Mouse (Mus musculus): ENCODE data around the gene Ptcd3. TPM values are rescaled to one million over a fixed set of nuclear protein-coding genes. Genes with fewer than 3 reads are reported as not detected.

Gene Ptcd3
- polyA plus RNA-seq (2015; fragmentation: Nextera tagmentation; extraction: Ambion mirVana) = 50.9 and 52.1 TPM in 2 replicates

- H3K27ac ChIP-seq (replicated peaks) = peak within 1 kb of the TSS; percentile 66
- peak within 1 kb of the TSS; percentile 64 for H3K9ac ChIP-seq
- peaks cover 42% of the 10 kb centered on the region for H3K4me1 ChIP-seq (replicated peaks)
- peak within 1 kb of the TSS; percentile 76 for H3K4me3 ChIP-seq (replicated peaks)
- H3K36me3 ChIP-seq (replicated peaks) = peaks cover 30% of the 10 kb centered on the region
- H3K4me2 ChIP-seq = peak within 1 kb of the TSS; percentile 77
- H3K9me3 ChIP-seq (replicated peaks) = no peaks in the 10 kb centered on the region
- under 1% methylated on average over 58 of the region's 58 CpGs for WGBS (ENCODE audit: insufficient replicate concordance)
- ATAC-seq (ENCODE audit: insufficient read depth) = peak; percentile 73
- no peaks in the 10 kb centered on the region for H3K27me3 ChIP-seq
Measured at GRCm38 (mm10) chr6:71908481-71909381, at the start of gene Ptcd3, which contains the start of gene Polr1a. TSS of gene Ptcd3 (minus strand) at chr6:71908750. TSS of gene Polr1a (plus strand) at chr6:71909053.

GRCm38 (mm10) chr6:71951192-71951591 lies 42.6 kb upstream of the Ptcd3 start:
- Histone ChIP-seq H3K4me3 (replicated peaks) (no peak overlapping the region), H3K27ac (replicated peaks) (no peak overlapping the region), H3K4me2 (no peak overlapping the region), H3K36me3 (replicated peaks) (peaks cover 68% of the 10 kb centered on the region), H3K27me3 (no peaks in the 10 kb centered on the region), H3K9me3 (replicated peaks) (no peaks in the 10 kb centered on the region), H3K9ac (no peak overlapping the region), H3K4me1 (replicated peaks) (0 out of 2 replicates have a peak, but pooled peaks cover 1% of the 10 kb centered on the region)
- WGBS (ENCODE audit: insufficient replicate concordance) = 64% methylated on average over 5 of the region's 5 CpGs
- no peak for ATAC-seq (ENCODE audit: insufficient read depth)

GRCm38 (mm10) chr6:71950592-71950991 lies 42.0 kb upstream of the Ptcd3 start:
- H3K4me2 ChIP-seq = no peak overlapping the region
- H3K4me3 ChIP-seq (replicated peaks) = no peak overlapping the region
- H3K9me3 ChIP-seq (replicated peaks) = no peaks in the 10 kb centered on the region
- no peaks in the 10 kb centered on the region for H3K27me3 ChIP-seq
- no peak for ATAC-seq (ENCODE audit: insufficient read depth)
- H3K27ac ChIP-seq (replicated peaks) = no peak overlapping the region
- H3K36me3 ChIP-seq (replicated peaks) = peaks cover 71% of the 10 kb centered on the region
- 57% methylated on average over 3 of the region's 3 CpGs for WGBS (ENCODE audit: insufficient replicate concordance)
- no peak overlapping the region for H3K9ac ChIP-seq
- 0 out of 2 replicates have a peak, but pooled peaks cover 2% of the 10 kb centered on the region for H3K4me1 ChIP-seq (replicated peaks)

GRCm38 (mm10) chr6:71949721-71950120 lies 41.2 kb upstream of the Ptcd3 start:
- no peak for ATAC-seq (ENCODE audit: insufficient read depth)
- Histone ChIP-seq H3K27ac (replicated peaks) (no peak overlapping the region), H3K27me3 (no peaks in the 10 kb centered on the region), H3K4me2 (no peak overlapping the region), H3K4me1 (replicated peaks) (0 out of 2 replicates have a peak, but pooled peaks cover 2% of the 10 kb centered on the region), H3K9ac (no peak overlapping the region), H3K36me3 (replicated peaks) (peaks cover 74% of the 10 kb centered on the region), H3K9me3 (replicated peaks) (no peaks in the 10 kb centered on the region), H3K4me3 (replicated peaks) (no peak overlapping the region)
- WGBS (ENCODE audit: insufficient replicate concordance) = 66% methylated on average over 3 of the region's 3 CpGs

GRCm38 (mm10) chr6:71946121-71946520 lies 37.6 kb upstream of the Ptcd3 start:
- Histone ChIP-seq H3K4me2 (no peak overlapping the region), H3K36me3 (replicated peaks) (peaks cover 58% of the 10 kb centered on the region), H3K27me3 (no peaks in the 10 kb centered on the region), H3K4me1 (replicated peaks) (0 out of 2 replicates have a peak, but pooled peaks cover 2% of the 10 kb centered on the region), H3K27ac (replicated peaks) (no peak overlapping the region), H3K9ac (no peak overlapping the region), H3K4me3 (replicated peaks) (no peak overlapping the region), H3K9me3 (replicated peaks) (no peaks in the 10 kb centered on the region)
- no peak for ATAC-seq (ENCODE audit: insufficient read depth)
- WGBS (ENCODE audit: insufficient replicate concordance) = 87% methylated on average over 8 of the region's 8 CpGs

- Histone ChIP-seq H3K4me1 (replicated peaks) (0 out of 2 replicates have a peak, but pooled peaks cover 2% of the 10 kb centered on the region), H3K36me3 (replicated peaks) (peaks cover 60% of the 10 kb centered on the region), H3K4me2 (no peak overlapping the region), H3K4me3 (replicated peaks) (no peak overlapping the region), H3K27ac (replicated peaks) (no peak overlapping the region), H3K9ac (no peak overlapping the region), H3K27me3 (no peaks in the 10 kb centered on the region), H3K9me3 (replicated peaks) (no peaks in the 10 kb centered on the region)
- ATAC-seq (ENCODE audit: insufficient read depth) = no peak
- 84% methylated on average over 6 of the region's 6 CpGs for WGBS (ENCODE audit: insufficient replicate concordance)
Measured at GRCm38 (mm10) chr6:71945101-71945500, 36.6 kb upstream of the Ptcd3 start.

- no peak for ATAC-seq (ENCODE audit: insufficient read depth)
- 79% methylated on average over 6 of the region's 6 CpGs for WGBS (ENCODE audit: insufficient replicate concordance)
- H3K36me3 ChIP-seq (replicated peaks) = peaks cover 66% of the 10 kb centered on the region
- H3K27ac ChIP-seq (replicated peaks) = no peak overlapping the region
- H3K4me3 ChIP-seq (replicated peaks) = no peak overlapping the region
- no peaks in the 10 kb centered on the region for H3K9me3 ChIP-seq (replicated peaks)
- no peaks in the 10 kb centered on the region for H3K27me3 ChIP-seq
- H3K4me2 ChIP-seq = no peak overlapping the region
- H3K4me1 ChIP-seq (replicated peaks) = no peaks in the 10 kb centered on the region
- H3K9ac ChIP-seq = no peak overlapping the region
Measured at GRCm38 (mm10) chr6:71940912-71941311, 32.4 kb upstream of the Ptcd3 start.

GRCm38 (mm10) chr6:71935737-71936136 lies 27.2 kb upstream of the Ptcd3 start:
- no peak for ATAC-seq (ENCODE audit: insufficient read depth)
- H3K4me3 ChIP-seq (replicated peaks) = no peak overlapping the region
- no peaks in the 10 kb centered on the region for H3K4me1 ChIP-seq (replicated peaks)
- H3K36me3 ChIP-seq (replicated peaks) = peaks cover 86% of the 10 kb centered on the region
- H3K4me2 ChIP-seq = no peak overlapping the region
- H3K27me3 ChIP-seq = no peaks in the 10 kb centered on the region
- 73% methylated on average over 2 of the region's 2 CpGs for WGBS (ENCODE audit: insufficient replicate concordance)
- no peak overlapping the region for H3K9ac ChIP-seq
- H3K9me3 ChIP-seq (replicated peaks) = no peaks in the 10 kb centered on the region
- no peak overlapping the region; the same call in 1 of the 2 replicates for H3K27ac ChIP-seq (replicated peaks)

- Histone ChIP-seq H3K4me2 (no peak overlapping the region), H3K27ac (replicated peaks) (no peak overlapping the region), H3K9ac (no peak overlapping the region), H3K36me3 (replicated peaks) (peaks cover 92% of the 10 kb centered on the region), H3K4me1 (replicated peaks) (no peaks in the 10 kb centered on the region), H3K27me3 (no peaks in the 10 kb centered on the region), H3K9me3 (replicated peaks) (no peaks in the 10 kb centered on the region), H3K4me3 (replicated peaks) (no peak overlapping the region)
- no peak for ATAC-seq (ENCODE audit: insufficient read depth)
- 73% methylated on average over 2 of the region's 2 CpGs for WGBS (ENCODE audit: insufficient replicate concordance)
Measured at GRCm38 (mm10) chr6:71934081-71934556, 25.6 kb upstream of the Ptcd3 start.

- no peaks in the 10 kb centered on the region for H3K4me1 ChIP-seq (replicated peaks)
- no peaks in the 10 kb centered on the region for H3K27me3 ChIP-seq
- no peak overlapping the region for H3K27ac ChIP-seq (replicated peaks)
- no peak overlapping the region for H3K4me3 ChIP-seq (replicated peaks)
- no peak overlapping the region for H3K4me2 ChIP-seq
- no peak overlapping the region for H3K9ac ChIP-seq
- no peaks in the 10 kb centered on the region for H3K9me3 ChIP-seq (replicated peaks)
- H3K36me3 ChIP-seq (replicated peaks) = peaks cover 85% of the 10 kb centered on the region
- 71% methylated on average over 5 of the region's 5 CpGs for WGBS (ENCODE audit: insufficient replicate concordance)
- no peak for ATAC-seq (ENCODE audit: insufficient read depth)
Measured at GRCm38 (mm10) chr6:71932347-71932746, 23.8 kb upstream of the Ptcd3 start.

- Histone ChIP-seq H3K36me3 (replicated peaks) (peaks cover 83% of the 10 kb centered on the region), H3K9ac (no peak overlapping the region), H3K4me3 (replicated peaks) (no peak overlapping the region), H3K4me2 (no peak overlapping the region), H3K9me3 (replicated peaks) (no peaks in the 10 kb centered on the region), H3K27me3 (no peaks in the 10 kb centered on the region), H3K4me1 (replicated peaks) (no peaks in the 10 kb centered on the region), H3K27ac (replicated peaks) (0 out of 2 replicates have a peak overlapping the region, but pooled peaks have one; percentile 38)
- WGBS (ENCODE audit: insufficient replicate concordance) = 75% methylated on average over 12 of the region's 12 CpGs
- ATAC-seq (ENCODE audit: insufficient read depth) = no peak
Measured at GRCm38 (mm10) chr6:71930830-71931437, 22.4 kb upstream of the Ptcd3 start.
